Mouse (Mus musculus) megakaryocyte, embryonic 14.5 days (primary cell): ENCODE data around the gene Abhd11.

ENCODE experiments used
- FLI1 ChIP-seq: IDR thresholded peaks from 2 replicates; pipeline ENCODE4 v1.6.1; 2012; ENCODE audit warnings: low read length, inconsistent platforms, mixed read lengths
- GATA1 ChIP-seq: IDR thresholded peaks from 3 replicates; pipeline ENCODE4 v1.6.1; 2012; ENCODE audit warnings: mixed read lengths, low read length, inconsistent platforms, borderline replicate concordance

- TF ChIP-seq GATA1: no peak
- no peak for TF ChIP-seq FLI1
These were observed 25.6 kb downstream of the Abhd11 start for GRCm38 (mm10) chr5:135034593-135034992.
